Mouse (Mus musculus) bone marrow macrophage, adult 2 months (primary cell): Measurements from ENCODE around the gene Ccdc186. TPM values are rescaled to one million over a fixed set of nuclear protein-coding genes. Genes with fewer than 3 reads are reported as not detected.
"Not testable (repeated sequence)": the region's sequence is repeated elsewhere in the genome, so short reads cannot be mapped to it uniquely, and the experiment has no call there.

Experiments used
- H3K27ac ChIP-seq: 2 replicates; pipeline ENCODE4 v1.5.1; 2012; ENCODE audit warnings: low read depth, low read length; ENCODE audit not compliant: insufficient read depth
- H3K4me1 ChIP-seq: 2 replicates; pipeline ENCODE4 v1.6.1; 2012; ENCODE audit warnings: low read length; ENCODE audit not compliant: control insufficient read depth, insufficient read depth
- H3K4me3 ChIP-seq: 2 replicates; pipeline ENCODE4 v1.5.1; 2012; ENCODE audit warnings: mild to moderate bottlenecking, low read length, moderate library complexity; ENCODE audit not compliant: insufficient read depth
- CTCF ChIP-seq: IDR thresholded peaks from 2 replicates; pipeline ENCODE4 v1.5.1; 2012; ENCODE audit warnings: low read depth, mild to moderate bottlenecking, low read length, moderate library complexity
- POLR2A ChIP-seq: IDR thresholded peaks from 2 replicates; pipeline ENCODE4 v1.6.1; 2012; ENCODE audit warnings: mild to moderate bottlenecking, low read depth, low read length, borderline replicate concordance
- polyA plus RNA-seq: library from polyadenylated mRNA; stranded (reverse); fragments of >200 nt; gene quantifications from 2 replicates; pipeline ENCODE4 v1.2.4, GENCODE M21; 2012; ENCODE audit not compliant: missing spikeins, insufficient read depth, insufficient read length

Gene Ccdc186
- polyA plus RNA-seq, 1 experiment, result 22.2 TPM

- no peak overlapping the region for H3K27ac ChIP-seq
- H3K4me1 ChIP-seq, result peaks cover 7% of the 10 kb centered on the region
- TF ChIP-seq CTCF (no peak), POLR2A (no peak)
- H3K4me3 ChIP-seq, result no peak overlapping the region
Measured at GRCm38 (mm10) chr19:56759740-56760139, 62.2 kb downstream of the Ccdc186 start.

- peaks cover 7% of the 10 kb centered on the region for H3K4me1 ChIP-seq
- H3K4me3 ChIP-seq, result no peak overlapping the region
- TF ChIP-seq CTCF (no peak), POLR2A (no peak)
- no peak overlapping the region for H3K27ac ChIP-seq
Measured at GRCm38 (mm10) chr19:56758311-56758710, 63.7 kb downstream of the Ccdc186 start.

- H3K27ac ChIP-seq, result no peak overlapping the region
- H3K4me3 ChIP-seq, result no peak overlapping the region
- peaks cover 7% of the 10 kb centered on the region for H3K4me1 ChIP-seq
- TF ChIP-seq POLR2A, result no peak
Measured at GRCm38 (mm10) chr19:56756412-56756811, 65.6 kb downstream of the Ccdc186 start.

- H3K4me3 ChIP-seq, H3K4me1 ChIP-seq, H3K27ac ChIP-seq: not testable (repeated sequence)
Measured at GRCm38 (mm10) chr19:56754456-56754855, 67.5 kb downstream of the Ccdc186 start.

GRCm38 (mm10) chr19:56750709-56751108, 71.3 kb downstream of the Ccdc186 start:
- Histone ChIP-seq H3K4me1 (0 out of 2 replicates have a peak, but pooled peaks cover 4% of the 10 kb centered on the region), H3K27ac (no peak overlapping the region), H3K4me3 (no peak overlapping the region)
- TF ChIP-seq CTCF (no peak), POLR2A (no peak)

GRCm38 (mm10) chr19:56749343-56749742, 72.6 kb downstream of the Ccdc186 start:
- no peak overlapping the region for H3K4me3 ChIP-seq
- 0 out of 2 replicates have a peak, but pooled peaks cover 4% of the 10 kb centered on the region for H3K4me1 ChIP-seq
- no peak overlapping the region for H3K27ac ChIP-seq
- TF ChIP-seq POLR2A, result no peak
- no peak for TF ChIP-seq CTCF

- Histone ChIP-seq H3K4me3 (no peak overlapping the region), H3K4me1 (0 out of 2 replicates have a peak, but pooled peaks cover 4% of the 10 kb centered on the region), H3K27ac (no peak overlapping the region)
Measured at GRCm38 (mm10) chr19:56747878-56748277, 74.1 kb downstream of the Ccdc186 start.

GRCm38 (mm10) chr19:56746618-56747017, 75.4 kb downstream of the Ccdc186 start:
- no peak overlapping the region for H3K4me3 ChIP-seq
- TF ChIP-seq POLR2A, result no peak

More at GRCm38 (mm10) chr19:56747878-56748277, 74.1 kb downstream of the Ccdc186 start:
- TF ChIP-seq CTCF (no peak), POLR2A (no peak)

GRCm38 (mm10) chr19:56745528-56745927, 76.5 kb downstream of the Ccdc186 start:
- Histone ChIP-seq H3K4me3 (no peak overlapping the region), H3K27ac (no peak overlapping the region), H3K4me1 (0 out of 2 replicates have a peak, but pooled peaks cover 4% of the 10 kb centered on the region)
- TF ChIP-seq CTCF (no peak), POLR2A (no peak)

More at GRCm38 (mm10) chr19:56746618-56747017, 75.4 kb downstream of the Ccdc186 start:
- no peak overlapping the region for H3K27ac ChIP-seq
- H3K4me1 ChIP-seq, result 0 out of 2 replicates have a peak, but pooled peaks cover 4% of the 10 kb centered on the region

- TF ChIP-seq CTCF (0 out of 2 replicates have a peak, but pooled peaks have one; percentile 8), POLR2A (no peak)
- Histone ChIP-seq H3K4me3 (no peak overlapping the region), H3K4me1 (peaks cover 6% of the 10 kb centered on the region; the same call in 1 of the 2 replicates), H3K27ac (no peak overlapping the region)
Measured at GRCm38 (mm10) chr19:56745061-56745460, 76.9 kb downstream of the Ccdc186 start.

Other genes with a start within 250 kb of the Ccdc186 start
- not detected in 2 replicates for gene Adrb1, start 100.0 kb downstream of the Ccdc186 start, polyA plus RNA-seq
- gene Tdrd1, start 4.0 kb upstream of the Ccdc186 start, polyA plus RNA-seq, result not detected in 2 replicates
- not detected in 2 replicates for gene Vwa2, start 52.1 kb upstream of the Ccdc186 start, polyA plus RNA-seq
- not detected in 2 replicates for gene Afap1l2, start 186.0 kb upstream of the Ccdc186 start, polyA plus RNA-seq